Mouse (Mus musculus) CD8-positive naive resting alpha-beta T cell, adult 2 months (primary cell): ENCODE measurements around the gene Fam196a.

ENCODE experiments used
- DNase-seq, 2 experiments: peaks; one replicate each; pipeline ENCODE4 v3.0.0; 2022; ENCODE audit warnings: low read depth in 2 of 2, low spot score in 2 of 2

The Fam196a gene

DNA sequence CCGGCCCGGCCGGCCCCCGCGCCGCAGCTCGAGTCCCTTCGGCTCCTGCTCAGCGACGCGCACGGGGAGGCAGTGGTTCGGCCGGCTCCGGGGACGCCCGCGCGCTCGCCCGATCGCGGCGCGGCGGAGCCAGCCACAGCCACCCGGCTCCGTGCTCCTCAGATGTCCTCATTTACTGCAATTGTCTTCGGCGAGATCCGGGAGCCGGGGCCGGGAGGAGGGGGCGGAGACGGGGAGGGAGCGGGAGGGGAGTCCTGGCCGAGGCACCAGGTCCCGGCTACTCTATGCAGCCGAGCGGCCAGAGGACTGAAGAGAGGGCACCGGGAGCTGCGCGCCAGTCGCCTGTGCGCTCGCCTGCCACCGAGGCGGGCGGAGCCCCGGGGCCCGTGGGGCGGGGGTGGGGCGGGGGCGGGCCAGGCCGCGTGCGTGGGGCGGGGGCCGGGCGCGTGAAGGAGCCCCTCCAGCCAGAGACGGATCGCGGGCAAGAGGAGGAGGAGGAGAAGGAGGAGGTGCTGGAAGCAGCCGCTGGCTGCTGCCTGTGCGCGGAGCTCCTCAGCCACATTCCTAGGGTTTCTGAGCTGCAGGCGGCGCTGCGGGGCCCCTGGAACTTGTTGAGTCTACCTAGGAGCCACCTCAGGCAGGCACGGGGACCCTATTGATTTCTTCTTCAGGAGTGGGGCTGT is at the start of gene Fam196a:
Gene Fam196a, minus strand, starts transcription at position 504 of the 683 bp plus-strand sequence.
- no peak for DNase-seq

DNA sequence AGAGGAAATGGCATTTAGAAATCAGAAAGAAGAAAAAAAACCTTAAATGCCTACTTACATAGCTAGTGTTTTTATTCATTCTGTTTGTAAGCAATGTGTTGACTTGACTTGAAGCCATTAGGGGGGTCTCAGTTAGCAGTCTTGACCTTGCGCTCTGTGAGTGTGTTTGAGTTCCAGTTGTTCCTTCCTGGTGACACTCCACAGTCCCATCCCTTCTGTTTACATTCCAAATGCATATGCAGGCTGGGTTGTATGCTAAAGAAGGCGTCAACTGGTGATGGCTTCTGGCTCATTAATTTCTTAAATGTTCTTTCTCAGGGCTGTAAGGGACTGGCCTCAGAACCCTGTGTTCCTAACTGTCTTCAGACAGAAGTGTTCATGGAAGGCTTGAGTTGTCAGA is 23.4 kb upstream of the Fam196a start:
- DNase-seq, result no peak

DNA sequence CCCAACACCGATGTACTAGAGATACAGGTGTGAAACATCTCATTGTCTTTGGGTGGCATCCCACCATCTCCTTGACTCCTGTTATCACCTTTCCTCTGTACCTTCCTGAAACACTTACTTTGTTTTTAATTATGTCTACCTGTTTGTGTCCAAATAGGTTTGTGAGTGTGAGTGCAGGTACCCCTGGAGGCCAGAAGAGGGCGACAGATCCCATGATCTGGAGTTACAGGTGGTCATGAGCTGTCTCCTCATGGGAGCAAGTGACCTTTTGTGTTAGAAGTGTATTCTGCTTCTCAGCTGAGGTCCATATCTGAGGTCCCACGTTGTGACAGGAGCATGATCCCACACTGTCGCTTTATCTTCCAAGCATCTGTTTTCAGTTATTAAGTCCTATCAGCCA is 22.6 kb upstream of the Fam196a start:
- no peak for DNase-seq

DNA sequence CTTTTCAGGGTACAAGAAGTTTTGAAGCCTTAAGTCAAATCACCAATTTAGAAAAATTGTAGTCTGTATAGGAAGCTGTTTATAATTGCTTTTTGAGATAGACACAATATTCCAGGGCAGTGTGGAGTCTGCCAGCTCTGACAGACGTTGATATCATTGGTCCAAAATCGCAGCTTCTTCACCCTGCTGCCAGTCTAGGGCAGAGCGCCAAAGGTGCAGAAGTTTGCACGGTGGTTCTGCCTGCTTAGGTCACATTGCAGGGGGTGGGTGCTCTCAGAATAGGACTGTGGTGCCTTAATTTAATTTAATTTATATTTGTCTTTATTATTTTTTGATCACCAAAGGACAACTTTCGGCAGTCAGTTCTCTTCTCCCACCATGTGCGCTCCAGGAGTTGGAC is 20.9 kb upstream of the Fam196a start:
- DNase-seq, result no peak

DNA sequence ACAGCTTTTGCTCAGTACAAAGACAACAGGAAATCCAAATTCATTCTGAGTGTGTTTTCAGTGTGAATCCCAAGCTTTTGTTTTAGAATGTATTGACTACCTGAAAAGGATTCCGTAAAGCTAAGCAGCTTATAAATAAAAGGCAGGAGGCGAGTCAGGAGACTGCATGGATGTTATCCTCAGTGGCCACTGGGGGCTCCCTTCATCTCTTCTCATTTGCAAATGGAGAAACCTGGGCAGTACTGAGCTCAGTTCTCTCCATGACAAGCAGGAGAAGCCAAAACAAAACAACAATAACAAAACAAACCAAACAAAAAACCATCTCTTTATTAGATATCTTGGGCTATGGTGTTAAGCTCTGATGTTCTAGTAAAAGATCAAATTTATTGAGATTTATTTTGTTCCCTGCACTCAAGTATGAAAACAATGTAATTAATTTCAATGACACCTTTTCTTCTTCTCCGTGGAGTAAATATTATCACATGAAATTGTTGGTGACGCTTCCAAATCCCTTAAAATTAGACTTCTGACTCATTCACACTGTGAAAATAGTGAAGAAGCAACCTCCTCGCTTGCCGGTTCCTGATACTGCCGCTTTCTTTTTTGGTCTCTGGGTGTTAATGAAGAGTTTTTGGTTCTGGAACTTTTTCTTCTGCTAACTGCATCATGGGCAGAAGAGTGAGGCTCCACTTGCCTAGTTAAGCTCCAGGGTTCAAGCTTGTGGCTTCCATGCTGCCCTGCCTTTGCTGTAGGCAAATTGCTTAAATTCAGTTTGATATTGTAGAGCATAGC is 7.9 kb upstream of the Fam196a start:
- no peak for DNase-seq

DNA sequence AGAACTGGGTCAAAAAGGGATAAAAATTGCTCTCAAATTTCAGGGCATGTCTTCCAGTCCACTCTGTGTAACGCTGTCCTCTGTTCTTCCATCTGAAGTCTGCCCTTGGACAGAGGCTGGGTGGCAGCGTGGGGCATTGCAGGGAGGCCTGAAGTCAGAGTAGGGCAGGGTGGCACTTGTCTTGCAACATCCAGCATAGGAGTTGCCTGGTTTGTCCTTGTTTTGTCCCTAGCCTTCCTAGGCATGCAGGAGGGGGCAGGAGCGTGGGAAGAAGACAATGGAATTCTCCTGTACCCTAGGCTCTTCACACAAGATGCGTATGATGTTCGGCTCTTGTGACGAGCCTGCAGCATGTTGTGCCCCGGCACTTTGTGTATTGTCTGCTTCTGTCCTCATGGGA is 5.5 kb upstream of the Fam196a start:
- DNase-seq, result no peak

DNA sequence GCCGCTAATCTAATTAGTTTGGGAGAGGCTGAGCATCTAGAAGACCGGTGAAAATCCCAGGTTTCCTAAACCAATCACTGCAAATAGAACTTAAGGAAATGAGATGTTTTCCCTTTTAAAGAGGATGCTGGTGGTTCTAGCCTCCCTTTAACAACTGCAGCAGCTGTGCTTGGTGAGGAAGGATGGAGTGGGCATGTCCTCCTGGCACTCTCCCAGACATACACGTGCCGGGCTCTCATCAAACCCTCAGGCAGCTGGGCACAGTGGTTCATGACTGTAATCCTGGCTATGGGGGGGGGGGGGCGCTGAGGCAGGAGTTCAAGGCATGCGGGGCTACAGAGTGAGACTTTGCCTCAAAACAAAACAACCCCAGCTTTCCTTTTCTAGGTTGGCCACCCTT is 4.8 kb upstream of the Fam196a start:
- DNase-seq, result no peak

DNA sequence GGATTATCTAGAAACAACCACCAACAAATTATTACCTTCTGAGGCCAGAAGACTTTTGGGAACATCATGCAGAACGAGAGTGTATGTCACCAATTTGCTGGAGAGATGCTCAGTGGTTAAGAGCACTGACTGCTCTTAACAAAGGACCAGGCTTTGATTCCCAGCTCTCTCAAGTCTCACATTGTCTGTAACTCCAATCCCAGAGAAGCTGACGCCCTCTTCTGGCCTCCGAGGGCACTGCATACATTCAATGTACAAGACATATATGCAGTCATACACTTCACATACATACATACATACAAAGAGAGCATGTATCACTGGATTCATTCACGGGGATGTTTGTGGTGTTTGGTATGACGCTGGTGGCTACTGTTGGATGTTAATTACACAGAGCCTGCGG is 3.7 kb upstream of the Fam196a start:
- no peak for DNase-seq

DNA sequence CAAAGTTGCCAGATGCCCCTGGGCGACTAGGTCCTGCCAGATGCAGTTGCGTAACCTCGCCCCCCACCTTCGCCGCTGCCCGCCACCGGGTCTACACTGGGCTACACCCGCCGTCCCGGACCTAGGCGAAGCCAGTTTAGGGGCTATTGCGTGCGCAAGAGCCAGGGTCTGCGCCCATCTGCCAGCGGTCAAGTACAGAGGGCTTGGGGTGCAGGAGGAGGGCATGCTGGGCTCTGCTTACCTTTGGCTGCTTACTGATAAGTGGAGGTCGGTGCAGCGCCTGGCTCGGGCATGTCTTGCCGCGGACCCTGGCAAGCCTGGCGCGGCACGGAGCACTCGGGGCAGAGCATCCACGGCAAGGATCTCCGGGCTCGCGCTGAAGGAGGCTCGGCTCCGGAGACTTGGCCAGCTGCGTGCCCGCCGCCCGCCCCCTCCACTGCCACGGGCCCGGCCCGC is 731 bp downstream of the Fam196a start:
- no peak for DNase-seq

DNA sequence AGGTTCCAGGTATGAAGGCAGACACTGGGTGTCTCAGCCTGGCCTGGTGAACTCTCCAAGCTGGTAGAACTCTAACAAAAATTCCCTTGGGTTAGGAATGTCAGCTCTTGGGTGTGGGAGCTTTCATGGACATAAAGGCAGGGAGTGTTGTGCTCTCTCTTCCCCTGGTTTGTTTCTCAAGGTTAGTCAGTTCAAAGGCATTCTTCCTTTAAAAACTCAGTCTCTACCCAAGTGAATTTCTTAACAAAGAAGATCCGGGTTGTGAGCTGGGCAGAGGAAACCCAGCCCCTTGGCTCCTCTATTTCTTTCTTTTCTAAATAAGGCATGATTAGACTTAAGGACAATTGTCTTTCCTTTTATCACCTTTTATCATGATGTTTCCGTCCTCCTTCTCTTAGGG is 6.3 kb downstream of the Fam196a start:
- no peak for DNase-seq

DNA sequence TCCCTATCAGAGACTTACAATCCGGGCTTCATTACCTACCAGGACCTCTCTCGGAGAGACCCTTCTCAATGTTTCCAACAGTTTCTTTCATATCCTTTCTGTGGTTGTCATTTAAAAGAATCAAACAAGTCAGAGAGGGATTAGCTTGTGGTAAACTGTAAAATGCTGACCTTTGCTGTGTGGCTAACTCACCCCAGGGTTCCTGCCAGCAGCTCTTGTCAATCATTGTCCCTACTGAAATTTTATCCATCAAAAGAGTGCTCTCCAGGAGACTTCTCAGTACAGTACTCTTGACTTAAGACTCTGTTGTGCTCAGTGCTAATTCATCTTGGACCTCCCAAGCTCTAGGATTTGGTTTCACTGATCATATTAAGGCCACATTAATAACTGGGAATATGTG is 36.2 kb downstream of the Fam196a start:
- no peak for DNase-seq

DNA sequence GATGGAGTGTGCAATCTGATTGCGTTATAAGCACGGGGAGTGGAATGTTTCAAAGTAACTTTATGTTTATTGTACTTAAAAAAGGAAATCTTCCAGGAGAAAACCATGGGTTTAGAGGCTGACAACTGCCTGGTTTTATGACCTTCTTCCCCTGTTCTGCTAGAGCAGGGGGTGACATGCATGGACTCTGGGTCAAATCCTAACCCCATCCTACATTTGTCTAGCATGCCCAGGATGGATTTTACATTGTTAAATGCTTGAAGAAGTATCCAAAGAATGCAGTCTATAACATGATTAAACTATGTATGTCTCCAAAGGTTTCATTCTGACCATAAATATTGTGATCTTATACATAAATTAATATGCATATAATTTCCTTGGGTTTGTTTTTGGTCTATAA is 38.8 kb downstream of the Fam196a start:
- no peak for DNase-seq

DNA sequence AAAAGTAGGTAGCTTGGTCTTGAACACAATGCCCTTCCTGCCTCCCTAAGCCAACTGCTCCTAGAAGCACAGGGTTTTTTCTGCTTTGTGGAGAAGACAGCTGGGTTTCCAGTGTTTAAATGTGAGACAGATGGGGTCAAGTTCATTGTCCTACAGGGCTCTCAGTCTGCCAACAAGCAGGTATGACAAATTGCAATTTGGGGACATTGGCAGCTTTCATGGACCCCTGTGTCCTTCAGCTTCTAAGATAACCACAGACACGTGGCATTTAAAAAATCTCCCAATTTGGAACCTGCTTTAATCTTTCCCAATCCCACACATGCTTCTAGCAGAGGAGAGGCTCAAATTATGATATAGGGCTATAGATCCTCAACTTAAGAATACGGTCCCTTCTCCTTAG is 43.6 kb downstream of the Fam196a start:
- DNase-seq, result no peak

DNA sequence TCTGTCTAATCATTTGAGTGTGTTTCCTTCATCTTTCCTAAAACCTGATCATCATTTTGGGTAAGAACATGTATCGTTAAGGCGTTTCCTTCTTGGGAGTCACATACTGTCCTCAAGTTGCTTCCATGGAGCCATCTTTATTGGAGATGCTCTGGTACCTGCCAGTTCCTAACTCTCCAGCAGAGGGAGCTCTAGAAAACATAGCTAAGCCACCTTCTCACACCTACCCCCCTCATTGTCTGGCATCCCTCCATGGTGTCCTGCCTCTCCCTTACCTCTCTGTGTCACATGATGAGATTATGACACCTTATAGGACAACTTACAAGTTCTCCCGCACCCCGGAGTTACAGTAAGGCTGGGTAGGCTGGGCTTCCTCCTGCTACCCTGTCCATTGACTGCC is 45.3 kb downstream of the Fam196a start:
- DNase-seq, result no peak

DNA sequence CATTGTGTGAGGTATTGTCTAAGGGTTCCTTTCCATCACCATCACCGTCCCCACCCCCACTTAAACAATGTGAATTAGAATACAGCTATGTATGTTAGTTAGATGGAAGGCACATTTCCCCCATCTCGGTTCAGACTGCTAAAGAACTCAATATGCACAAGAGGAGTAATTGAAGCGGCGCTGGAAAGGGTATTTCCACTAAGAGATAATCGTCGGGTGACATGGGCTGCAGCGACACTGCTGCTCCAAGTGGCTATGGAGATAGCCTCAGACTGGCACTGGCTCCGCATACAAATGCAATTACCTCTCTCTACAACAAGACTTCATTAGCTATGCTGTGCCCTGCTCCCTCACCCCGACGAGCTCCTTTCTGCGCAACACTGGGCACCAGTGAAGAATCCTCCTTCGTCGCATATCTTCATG is 45.8 kb downstream of the Fam196a start:
- no peak for DNase-seq

DNA sequence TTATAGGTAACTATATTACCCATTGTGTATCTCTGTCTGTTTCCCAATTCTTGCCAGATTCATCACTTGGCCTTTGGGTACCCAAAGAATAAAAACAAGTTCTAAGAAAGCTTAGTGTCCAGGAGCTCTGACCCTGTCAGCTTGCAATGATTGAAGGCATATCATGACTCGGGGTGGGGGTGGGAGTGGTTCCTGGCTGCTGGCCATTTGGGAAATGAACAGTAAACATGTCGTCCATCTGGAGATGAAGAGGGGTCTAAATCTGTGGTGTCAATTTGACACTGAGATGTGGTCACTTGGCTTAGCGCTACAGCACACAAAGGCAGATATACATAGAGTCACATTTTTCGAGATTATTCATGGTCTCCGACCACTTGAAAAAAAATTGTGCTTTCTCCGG is 54.7 kb downstream of the Fam196a start:
- DNase-seq, result no peak

DNA sequence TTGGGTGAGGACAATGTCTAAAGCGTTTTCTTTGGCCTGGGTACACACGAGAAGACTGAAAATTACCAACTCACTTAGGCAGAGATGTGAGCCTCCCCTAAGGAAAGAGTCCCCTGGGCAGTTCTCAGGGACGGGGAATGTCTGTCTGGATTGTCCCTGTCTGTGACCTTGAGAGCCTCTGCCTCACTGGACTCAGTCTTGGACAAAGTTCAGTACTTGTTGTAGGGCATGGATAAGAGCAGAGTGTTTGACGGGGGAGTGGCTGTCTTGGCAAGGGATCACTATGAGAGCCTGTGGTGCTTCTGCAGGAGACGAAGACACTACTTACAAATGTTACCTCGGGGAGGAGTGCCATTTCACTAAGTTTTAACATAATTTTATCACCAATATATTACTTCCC is 57.8 kb downstream of the Fam196a start:
- no peak for DNase-seq

DNA sequence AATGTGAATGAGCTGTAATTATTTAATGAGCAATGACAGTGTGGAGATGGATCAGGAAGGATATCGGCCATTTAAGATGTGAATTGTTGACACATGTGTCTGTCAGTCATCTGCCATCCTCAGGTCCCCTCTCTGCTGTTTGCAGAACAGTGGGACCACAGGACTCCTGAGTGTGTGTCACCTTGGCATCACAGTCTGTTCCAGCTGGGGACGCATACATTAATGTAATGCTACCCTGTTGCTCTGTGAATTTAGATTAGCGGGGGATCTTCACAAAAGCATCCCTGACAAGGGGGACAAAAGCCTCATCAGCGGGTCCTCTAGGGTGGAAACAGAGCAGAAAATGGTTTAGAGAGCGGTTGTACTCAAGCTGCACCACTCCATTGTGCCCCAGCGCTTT is 59.2 kb downstream of the Fam196a start:
- DNase-seq, result no peak

DNA sequence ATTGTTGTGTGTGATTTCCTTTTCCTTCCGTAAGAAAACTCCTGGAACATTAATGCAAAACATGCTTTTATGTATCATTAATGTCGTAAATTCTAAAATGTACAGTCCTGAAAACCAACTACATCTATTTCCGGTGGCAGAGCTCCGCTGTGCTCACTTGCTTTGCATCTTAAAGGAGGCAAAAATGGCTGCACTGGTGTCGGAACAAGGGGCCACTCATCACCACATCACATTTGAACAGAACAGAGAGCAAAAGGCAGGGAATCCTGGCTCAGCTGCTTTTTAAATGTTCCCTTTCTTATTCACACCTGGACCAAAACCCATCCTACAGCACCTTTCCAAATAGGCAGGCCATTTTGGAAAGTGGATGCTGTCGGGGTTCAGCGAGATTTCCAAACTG is 65.2 kb downstream of the Fam196a start:
- no peak for DNase-seq

DNA sequence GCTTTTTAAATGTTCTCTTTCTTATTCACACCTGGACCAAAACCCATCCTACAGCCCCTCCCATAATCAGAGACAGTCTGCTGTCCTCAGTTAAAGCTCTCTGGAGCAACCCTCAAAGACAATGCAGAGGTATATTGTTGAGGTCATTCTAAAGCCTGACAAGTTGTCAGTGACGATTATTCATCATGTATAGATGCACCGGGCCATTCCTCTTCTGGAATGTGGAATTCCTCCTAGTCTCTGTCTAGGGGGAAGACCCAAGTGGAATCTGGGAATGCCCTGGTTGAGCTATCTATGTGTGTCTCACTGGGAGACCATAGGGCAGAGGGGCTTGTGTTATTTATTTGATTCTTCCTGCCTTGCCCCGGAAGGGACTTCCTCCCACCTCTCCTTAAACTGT is 65.7 kb downstream of the Fam196a start:
- DNase-seq, result no peak

DNA sequence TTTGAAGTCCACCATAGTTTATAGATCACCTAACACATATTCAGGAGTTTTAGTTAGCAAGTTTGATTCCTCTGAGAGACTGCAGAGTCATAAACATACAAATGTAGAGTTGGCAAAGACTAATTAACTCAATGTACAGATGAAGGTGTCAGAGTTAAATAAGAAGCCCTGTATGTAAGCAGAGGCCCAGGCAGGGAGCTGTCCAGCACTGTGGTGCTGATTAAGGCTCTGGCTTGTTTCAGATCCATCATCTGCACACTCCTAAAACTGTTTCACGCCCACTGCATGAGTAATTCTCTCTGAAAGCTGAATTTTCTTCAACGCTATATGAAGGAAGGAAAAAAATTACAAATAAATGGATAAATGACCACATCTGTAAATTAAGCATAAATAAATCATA is 74.1 kb downstream of the Fam196a start:
- DNase-seq, result no peak

DNA sequence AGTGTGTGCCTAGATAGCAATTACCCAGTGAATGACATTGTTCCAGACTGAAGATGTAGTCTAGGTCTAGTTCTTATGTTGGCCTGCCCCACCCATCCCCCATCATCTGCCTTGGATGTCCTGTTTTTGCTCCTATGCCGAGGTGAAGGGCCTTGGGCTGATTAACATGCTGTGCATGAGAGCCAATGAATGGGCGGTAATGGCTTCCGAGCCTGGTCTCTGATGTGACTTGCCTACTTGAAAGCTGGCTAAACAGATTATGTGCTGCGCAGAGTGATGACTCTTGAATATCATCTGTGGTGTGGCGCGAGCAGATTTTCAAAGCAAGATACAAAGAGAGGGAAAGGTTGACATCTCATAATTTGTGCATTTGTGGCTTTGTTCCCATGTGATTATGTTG is 76.2 kb downstream of the Fam196a start:
- no peak for DNase-seq

DNA sequence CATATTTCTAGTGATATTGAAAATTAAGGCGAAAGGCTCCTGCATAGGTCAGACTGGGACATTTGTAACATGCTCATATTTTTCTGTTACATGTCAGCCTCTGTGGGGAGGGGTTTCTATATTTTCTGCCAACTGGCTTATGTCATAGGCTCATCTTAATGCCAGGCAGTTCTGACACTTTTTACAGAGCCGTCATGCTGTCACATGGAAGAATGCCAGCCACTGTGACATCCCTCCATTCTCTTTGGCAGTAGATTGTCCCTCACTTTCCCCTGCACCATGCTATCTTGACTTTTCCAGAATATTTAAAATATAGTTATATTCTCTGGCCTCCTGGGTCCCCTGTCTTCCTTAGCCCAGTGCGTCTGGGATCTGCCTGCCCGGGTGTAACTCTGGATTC is 95.5 kb downstream of the Fam196a start:
- no peak for DNase-seq
